Mouse (Mus musculus) stomach, postnatal 0 days (tissue): ENCODE measurements around the gene Ppp2r2c. TPM values are rescaled to one million over a fixed set of nuclear protein-coding genes. Genes with fewer than 3 reads are reported as not detected.

Experiments used
- ATAC-seq: fragments of 200-750 bp; cut with Nextera tagmentation; 2 replicates; pipeline ENCODE4 v1.8.0; 2017; ENCODE audit not compliant: low FRiP score, low TSS enrichment
- DNase-seq: peaks from one replicate; pipeline ENCODE4 v3.0.0-alpha.2; 2016; ENCODE audit warnings: low spot score
- H3K27ac ChIP-seq: fragments of 300-500 bp; sonication (generic); replicated peaks from 2 replicates; pipeline ENCODE4 v1.5.1; 2014; ENCODE audit warnings: mild to moderate bottlenecking, control low read depth
- H3K27me3 ChIP-seq: fragments of 300-500 bp; sonication (generic); 2 replicates; pipeline ENCODE4 v1.6.1; 2014; ENCODE audit warnings: low read length; ENCODE audit not compliant: control insufficient read depth, insufficient read depth
- H3K36me3 ChIP-seq: fragments of 300-500 bp; sonication (generic); 2 replicates; pipeline ENCODE4 v1.6.1; 2014; ENCODE audit warnings: low read length, mixed read lengths; ENCODE audit not compliant: control insufficient read depth, insufficient read depth
- H3K4me1 ChIP-seq: fragments of 300-500 bp; sonication (generic); replicated peaks from 2 replicates; pipeline ENCODE4 v1.6.1; 2014; ENCODE audit warnings: antibody characterized with exemption; ENCODE audit not compliant: control insufficient read depth, insufficient read depth
- H3K4me2 ChIP-seq: fragments of 300-500 bp; sonication (generic); replicated peaks from 2 replicates; pipeline ENCODE4 v1.6.1; 2014; ENCODE audit warnings: low read depth, mild to moderate bottlenecking, control low read depth, moderate library complexity
- H3K4me3 ChIP-seq: fragments of 300-500 bp; sonication (generic); 2 replicates; pipeline ENCODE4 v1.5.1; 2014; ENCODE audit warnings: low read depth, low read length, control low read depth
- H3K9ac ChIP-seq: fragments of 300-500 bp; sonication (generic); 2 replicates; pipeline ENCODE4 v1.6.1; 2014; ENCODE audit warnings: mild to moderate bottlenecking, low read length, control low read depth, mixed read lengths
- H3K9me3 ChIP-seq: fragments of 300-500 bp; sonication (generic); 2 replicates; pipeline ENCODE4 v1.6.1; 2016; ENCODE audit warnings: low read length; ENCODE audit not compliant: control insufficient read depth
- CTCF ChIP-seq: IDR thresholded peaks from 2 replicates; pipeline ENCODE4 v1.5.1; 2016; ENCODE audit warnings: antibody characterized with exemption, low read depth, mild to moderate bottlenecking, moderate library complexity
- EP300 ChIP-seq: optimal IDR thresholded peaks from 2 replicates; pipeline ENCODE3; 2016; ENCODE audit warnings: antibody characterized with exemption
- WGBS: fragments of 180-500 bp; shearing (Covaris S2); extraction: QIAGEN DNeasy Blood & Tissue Kit; methylation state at CpG from one replicate; pipeline ENCODE4 v1.1.7; 2014; 5-methylcytosine and 5-hydroxymethylcytosine counted together
- polyA plus RNA-seq: library from polyadenylated mRNA; unstranded; fragments of >200 nt; fragmentation: Nextera tagmentation; extraction: Ambion mirVana; gene quantifications from 2 replicates; pipeline ENCODE4 v1.2.1, GENCODE M21; 2015

The Ppp2r2c gene
- polyA plus RNA-seq, 1 experiment from 2014 or later = 0.93 TPM

GRCm38 (mm10) chr5:36875956-36876355 lies 7.6 kb downstream of the Ppp2r2c start:
- 73% methylated on average over 4 of the region's 4 CpGs for WGBS
- H3K27me3 ChIP-seq = peaks cover 4% of the 10 kb centered on the region; the same call in 1 of the 2 replicates
- H3K4me2 ChIP-seq = no peak overlapping the region
- no peaks in the 10 kb centered on the region for H3K36me3 ChIP-seq
- no peaks in the 10 kb centered on the region for H3K4me1 ChIP-seq
- DNase-seq (no peak), ATAC-seq (no peak)
- H3K9ac ChIP-seq = no peak overlapping the region
- no peak overlapping the region for H3K4me3 ChIP-seq
- H3K27ac ChIP-seq = no peak overlapping the region
- H3K9me3 ChIP-seq = no peaks in the 10 kb centered on the region
- TF ChIP-seq EP300 = no peak
- no peak for TF ChIP-seq CTCF

GRCm38 (mm10) chr5:36876777-36877396 lies 8.6 kb downstream of the Ppp2r2c start:
- 57% methylated on average over 7 of the region's 7 CpGs for WGBS

GRCm38 (mm10) chr5:36877641-36878040 lies 9.3 kb downstream of the Ppp2r2c start:
- no peak for ATAC-seq
- Histone ChIP-seq H3K27me3 (peaks cover 1% of the 10 kb centered on the region; the same call in 1 of the 2 replicates), H3K36me3 (no peaks in the 10 kb centered on the region), H3K4me3 (no peak overlapping the region), H3K27ac (no peak overlapping the region), H3K4me1 (no peaks in the 10 kb centered on the region), H3K4me2 (no peak overlapping the region), H3K9ac (no peak overlapping the region), H3K9me3 (no peaks in the 10 kb centered on the region)
- DNase-seq = no peak
- TF ChIP-seq CTCF = no peak
- 75% methylated on average over 2 of the region's 2 CpGs for WGBS

More at GRCm38 (mm10) chr5:36876777-36877396, 8.6 kb downstream of the Ppp2r2c start:
- H3K4me3 ChIP-seq = no peak overlapping the region
- TF ChIP-seq CTCF = no peak
- TF ChIP-seq EP300 = no peak
- no peaks in the 10 kb centered on the region for H3K9me3 ChIP-seq
- ATAC-seq (no peak), DNase-seq (no peak)
- H3K9ac ChIP-seq = no peak overlapping the region
- H3K4me1 ChIP-seq = no peaks in the 10 kb centered on the region
- H3K27me3 ChIP-seq = peaks cover 3% of the 10 kb centered on the region; the same call in 1 of the 2 replicates
- no peak overlapping the region for H3K27ac ChIP-seq
- no peaks in the 10 kb centered on the region for H3K36me3 ChIP-seq
- H3K4me2 ChIP-seq = no peak overlapping the region

GRCm38 (mm10) chr5:36878801-36879200 lies 10.5 kb downstream of the Ppp2r2c start:
- Histone ChIP-seq H3K4me2 (no peak overlapping the region), H3K9me3 (no peaks in the 10 kb centered on the region), H3K4me3 (no peak overlapping the region), H3K36me3 (no peaks in the 10 kb centered on the region), H3K4me1 (no peaks in the 10 kb centered on the region), H3K27me3 (no peaks in the 10 kb centered on the region; the same call in 1 of the 2 replicates), H3K9ac (no peak overlapping the region), H3K27ac (no peak overlapping the region)
- no peak for ATAC-seq
- 73% methylated on average over 4 of the region's 4 CpGs for WGBS
- TF ChIP-seq CTCF = no peak
- TF ChIP-seq EP300 = no peak
- no peak for DNase-seq

GRCm38 (mm10) chr5:36880622-36881021 lies 12.3 kb downstream of the Ppp2r2c start:
- no peaks in the 10 kb centered on the region for H3K4me1 ChIP-seq
- DNase-seq (no peak), ATAC-seq (no peak)
- H3K4me3 ChIP-seq = no peak overlapping the region
- H3K9me3 ChIP-seq = no peaks in the 10 kb centered on the region
- TF ChIP-seq CTCF = no peak
- TF ChIP-seq EP300 = no peak
- H3K4me2 ChIP-seq = no peak overlapping the region
- H3K36me3 ChIP-seq = no peaks in the 10 kb centered on the region
- H3K27ac ChIP-seq = no peak overlapping the region
- H3K27me3 ChIP-seq = no peaks in the 10 kb centered on the region; the same call in 1 of the 2 replicates
- H3K9ac ChIP-seq = no peak overlapping the region
- WGBS = 83% methylated on average over 5 of the region's 5 CpGs

GRCm38 (mm10) chr5:36883516-36883915 lies 15.2 kb downstream of the Ppp2r2c start:
- H3K4me2 ChIP-seq = no peak overlapping the region
- TF ChIP-seq EP300 (no peak), CTCF (no peak)
- no peaks in the 10 kb centered on the region; the same call in 1 of the 2 replicates for H3K27me3 ChIP-seq
- DNase-seq = no peak
- no peak overlapping the region for H3K9ac ChIP-seq
- WGBS = 63% methylated on average over 12 of the region's 12 CpGs
- H3K27ac ChIP-seq = no peak overlapping the region
- H3K4me3 ChIP-seq = no peak overlapping the region
- ATAC-seq = no peak
- H3K9me3 ChIP-seq = no peaks in the 10 kb centered on the region
- no peaks in the 10 kb centered on the region for H3K36me3 ChIP-seq
- no peaks in the 10 kb centered on the region for H3K4me1 ChIP-seq
